ENCODE assay signal across 14 mouse cellular contexts in the genomic region with DNA sequence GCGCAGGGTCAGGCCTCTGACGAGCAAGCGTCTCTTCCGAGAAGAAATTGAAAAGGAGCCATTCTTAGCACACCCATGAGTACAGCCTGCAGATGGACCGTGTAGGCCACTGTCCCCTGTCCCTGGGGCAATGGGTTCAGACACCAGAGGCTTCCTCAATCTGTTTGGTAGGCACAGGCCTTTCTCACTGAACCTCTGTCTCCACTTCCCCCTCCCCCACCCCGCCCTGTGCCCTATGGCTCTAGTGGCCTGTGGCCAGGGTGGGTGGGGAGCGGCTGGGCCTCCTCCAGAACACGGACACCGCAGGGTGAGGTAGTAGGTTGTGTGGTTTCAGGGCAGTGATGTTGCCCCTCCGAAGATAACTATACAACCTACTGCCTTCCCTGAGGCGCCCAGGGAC. TPM values are rescaled to one million over a fixed set of nuclear protein-coding genes. Genes with fewer than 3 reads are reported as not detected.
DNase-seq lines count a peak whose midpoint lies in the region; ATAC-seq and TF ChIP-seq lines count a peak whose summit lies in the region.
"Had no signal": no experiment of that assay in that cellular context is flagged by ENCODE, and none has a peak within 500 bp of the region (broad histone marks: within the 10 kb centered on the region; RNA-seq: fewer than 3 reads in every experiment).

No protein-coding gene starts in this region.

- no peak overlapping the region for H3K9ac ChIP-seq in kidney, embryonic 14.5 days (ENCODE audit: low read depth, low read length)
- H3K9ac ChIP-seq: forebrain, embryonic 12.5 days had no signal

- WGBS in kidney, adult 2 months, result 52% methylated on average over 11 of the region's 11 CpGs
- 91% methylated on average over 11 of the region's 11 CpGs for WGBS in kidney, embryonic 14.5 days
- 94% methylated on average over 11 of the region's 11 CpGs for WGBS in limb, embryonic 10.5 days

- H3K4me3 ChIP-seq in kidney, adult 2 months (ENCODE audit: insufficient read depth, low read depth, low read length), result no peak overlapping the region
- H3K4me3 ChIP-seq in kidney, embryonic 14.5 days (ENCODE audit: low read length), result no peak overlapping the region
- no peak overlapping the region for H3K4me3 ChIP-seq in limb, embryonic 10.5 days
- H3K4me3 ChIP-seq: forebrain, embryonic 12.5 days had no signal

- no peak for ATAC-seq in kidney, embryonic 14.5 days (ENCODE audit: low FRiP score, low TSS enrichment)
- ATAC-seq: activated CD4-positive, CD25-positive, alpha-beta regulatory T cell, adult 4 months; intestine, postnatal 0 days had no signal

- H3K27me3 ChIP-seq in kidney, adult 2 months (replicated peaks; ENCODE audit: control insufficient read depth, insufficient read depth, low read length), result no peaks in the 10 kb centered on the region
- H3K27me3 ChIP-seq in kidney, embryonic 14.5 days (ENCODE audit: control insufficient read depth, insufficient read depth, low read length), result no peaks in the 10 kb centered on the region
- peaks cover 19% of the 10 kb centered on the region for H3K27me3 ChIP-seq in limb, embryonic 10.5 days (ENCODE audit: low read depth, poor library complexity, severe bottlenecking)

- peaks cover 65% of the 10 kb centered on the region for H3K4me1 ChIP-seq in kidney, adult 2 months (ENCODE audit: control insufficient read depth, insufficient read depth, low read length)
- peaks cover 12% of the 10 kb centered on the region; the same call in 1 of the 2 replicates for H3K4me1 ChIP-seq in kidney, embryonic 14.5 days (ENCODE audit: control insufficient read depth, insufficient read depth, low read length)
- H3K4me1 ChIP-seq in limb, embryonic 10.5 days, result peaks cover 18% of the 10 kb centered on the region

- no peak for TF ChIP-seq POLR2A in kidney, adult 2 months (IDR thresholded peaks at IDR 0.05; ENCODE audit: low read depth, low read length)

- H3K27ac ChIP-seq in kidney, adult 2 months (ENCODE audit: insufficient read depth, low read depth, low read length), result peak overlapping the region; percentile 89
- no peak overlapping the region for H3K27ac ChIP-seq in kidney, embryonic 14.5 days (ENCODE audit: low read depth, low read length)
- no peak overlapping the region for H3K27ac ChIP-seq in limb, embryonic 10.5 days
- H3K27ac ChIP-seq: forebrain, embryonic 12.5 days had no signal

- TF ChIP-seq CTCF in kidney, adult 2 months (conservative IDR thresholded peaks at IDR 0.05; ENCODE audit: insufficient read depth, insufficient read length, low read depth, low read length), result no peak

- no peaks in the 10 kb centered on the region for H3K9me3 ChIP-seq in kidney, embryonic 14.5 days (ENCODE audit: control insufficient read depth, low read length)
- no peaks in the 10 kb centered on the region for H3K9me3 ChIP-seq in limb, embryonic 10.5 days (replicated peaks)
- H3K9me3 ChIP-seq: forebrain, embryonic 12.5 days had no signal

- DNase-seq in adrenal gland, adult 2 months, result peak; percentile 63
- no peak for DNase-seq in adrenal gland, adult 8-10 months
- peak; percentile 88 for DNase-seq in kidney, adult 2 months
- DNase-seq in MN1 (ENCODE audit: low spot score), result peak; percentile 39
- DNase-seq in cerebellum, postnatal 36 days, result peak; percentile 21 to 23
- no peak for DNase-seq in limb, embryonic 10.5 days (ENCODE audit: low spot score)
- no peak for DNase-seq in lung, postnatal 14 days
- DNase-seq: heart, postnatal 10 days; thymus, postnatal 14 days had no signal

- H3K36me3 ChIP-seq in kidney, adult 2 months (ENCODE audit: control insufficient read depth, insufficient read depth, low read length), result peaks cover 4% of the 10 kb centered on the region; the same call in 1 of the 2 replicates
- peaks cover 35% of the 10 kb centered on the region; the same call in 1 of the 2 replicates for H3K36me3 ChIP-seq in kidney, embryonic 14.5 days (ENCODE audit: control insufficient read depth, insufficient read depth, low read length)
- no peaks in the 10 kb centered on the region for H3K36me3 ChIP-seq in limb, embryonic 10.5 days

- H3K4me2 ChIP-seq in kidney, embryonic 14.5 days (replicated peaks; ENCODE audit: low read depth, low read length), result no peak overlapping the region
- H3K4me2 ChIP-seq: forebrain, embryonic 12.5 days had no signal

RNA-seq across cellular contexts. Expression of a gene that starts 27.8 kb away (rescaled TPM):
- total RNA-seq in adrenal gland, adult 2 months (2021), result 10 to 100 TPM; 37.2 to 48.9 TPM
- 6.3 and 8.5 TPM in 2 replicates for polyA plus RNA-seq in adrenal gland, adult 2 months (2012; rRNA removed)
- 10 to 100 TPM in 3 of 4 experiments, 1 to 10 TPM in 1; 6.9 to 25.9 (median 18.7) TPM for total RNA-seq in adrenal gland, adult 8-10 months (2022)
- polyA plus RNA-seq in kidney, adult 2 months (2012; rRNA removed), result 31.3 and 32.5 TPM in 2 replicates
- polyA plus RNA-seq in kidney, embryonic 14.5 days (2014; fragmentation: Nextera tagmentation; extraction: Ambion mirVana), result 1.7 and 2.3 TPM in 2 replicates
- 0.16 and 0.45 TPM in 2 replicates for polyA plus RNA-seq in limb, embryonic 10.5 days (2016; fragmentation: Nextera tagmentation; extraction: Ambion mirVana)
- total RNA-seq: megakaryocyte, adult 5-6 weeks had no signal

Comparison
In these comparisons a context has a peak if more than half of its experiments do, and no peak if none do; other contexts are left out.
1. DNase-seq: peak in adrenal gland, adult 2 months (single experiment), kidney, adult 2 months (single experiment), MN1 (single experiment) and cerebellum, postnatal 36 days (2 of 2); none in adrenal gland, adult 8-10 months (single experiment), limb, embryonic 10.5 days (single experiment) and lung, postnatal 14 days (single experiment).